Mouse (Mus musculus): ENCODE data around the gene Mtmr11.

Gene Mtmr11

DNA sequence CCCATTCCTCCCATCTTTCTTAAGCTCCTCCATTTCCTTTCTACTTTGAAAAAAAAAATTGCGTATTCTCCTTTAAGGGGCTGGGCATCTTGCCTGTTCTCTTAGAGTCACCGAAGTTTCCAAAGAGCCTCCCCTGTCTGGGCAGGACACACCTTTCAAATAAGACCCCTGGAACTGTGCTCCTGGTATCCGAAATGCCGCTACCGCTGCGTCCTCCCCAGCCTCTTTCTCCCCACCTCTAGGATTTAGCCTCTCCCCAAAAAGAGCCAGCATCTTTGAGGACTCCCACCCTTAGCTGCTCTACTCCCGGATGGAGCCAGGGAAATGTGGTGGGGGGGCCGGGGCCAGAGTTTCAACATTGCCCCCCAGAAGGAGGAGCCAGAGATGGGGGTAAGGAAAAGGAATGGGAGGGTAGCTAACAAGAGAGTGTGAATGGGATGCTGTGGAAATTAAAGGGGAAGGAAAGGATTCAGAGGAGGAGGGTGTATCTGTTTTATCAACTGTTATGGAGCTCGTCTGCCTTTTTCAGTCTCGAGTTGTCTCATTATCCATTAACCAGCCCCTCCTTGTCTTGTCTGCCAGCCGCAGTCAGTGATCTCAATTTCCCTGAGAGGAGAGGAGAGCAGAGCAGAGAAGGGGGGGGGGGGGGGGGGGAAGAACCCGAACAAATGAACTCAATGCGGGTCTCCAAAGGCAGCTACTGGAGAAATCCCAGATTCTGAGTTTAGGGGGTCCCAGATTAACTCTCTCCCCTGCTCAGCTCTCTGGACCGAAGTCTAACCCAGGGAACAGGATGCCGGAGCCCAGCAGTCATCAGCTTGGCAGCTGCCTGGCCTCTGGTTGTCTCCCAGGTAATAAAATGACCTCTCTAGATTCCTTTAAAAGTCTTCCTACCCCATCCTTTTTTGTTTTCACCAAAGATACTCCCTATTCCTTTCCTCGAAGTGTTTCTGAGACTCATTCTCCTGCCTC lies at the start of gene Mtmr11:
Gene Mtmr11 (plus strand): TSS at position 136 of the 972 bp plus-strand sequence.
- in situ Hi-C loops (cut with MboI, MseI): no loop called here

DNA sequence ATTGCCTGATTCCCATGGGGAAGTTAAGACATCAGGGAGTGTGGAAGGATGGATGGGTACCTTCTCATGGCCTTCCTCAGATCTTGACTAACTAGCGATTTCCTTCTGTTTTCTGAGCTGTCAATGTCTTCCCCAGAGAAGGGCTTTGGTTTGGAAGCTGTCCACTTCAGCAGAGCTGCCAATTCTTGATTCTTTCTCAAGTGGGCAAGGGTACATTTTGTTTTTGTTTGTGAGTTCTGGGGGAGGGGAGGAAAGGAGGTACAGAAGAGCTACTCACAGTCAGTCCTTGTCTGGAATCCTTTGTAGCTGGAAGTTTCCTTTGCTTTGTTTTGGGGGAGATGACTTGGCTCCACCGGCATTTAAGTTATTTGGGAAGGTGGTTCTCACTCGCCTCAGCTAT lies 48.6 kb upstream of the Mtmr11 start:
- in situ Hi-C loops (cut with MboI, MseI): no loop called here

DNA sequence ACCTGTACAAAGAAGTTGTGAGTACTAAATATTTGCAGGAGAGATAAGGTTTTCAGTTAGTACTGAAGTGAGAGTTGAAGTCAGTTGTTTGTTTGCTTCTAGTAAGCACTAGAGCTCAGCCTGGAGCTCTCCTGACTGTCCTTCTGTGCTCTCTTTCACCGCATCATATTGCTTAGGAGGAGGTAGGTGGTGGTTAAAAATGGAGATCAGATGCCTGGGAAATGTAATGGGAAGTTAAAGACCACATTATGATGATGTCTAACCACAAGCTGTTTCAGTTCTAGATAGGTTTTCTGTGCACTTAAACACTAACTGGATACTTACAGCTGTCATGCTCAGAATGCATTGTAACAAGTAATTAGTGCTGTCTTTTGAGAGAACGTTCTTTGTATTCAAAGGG lies 43.7 kb upstream of the Mtmr11 start:
- in situ Hi-C loops (cut with MboI, MseI): no loop called here

DNA sequence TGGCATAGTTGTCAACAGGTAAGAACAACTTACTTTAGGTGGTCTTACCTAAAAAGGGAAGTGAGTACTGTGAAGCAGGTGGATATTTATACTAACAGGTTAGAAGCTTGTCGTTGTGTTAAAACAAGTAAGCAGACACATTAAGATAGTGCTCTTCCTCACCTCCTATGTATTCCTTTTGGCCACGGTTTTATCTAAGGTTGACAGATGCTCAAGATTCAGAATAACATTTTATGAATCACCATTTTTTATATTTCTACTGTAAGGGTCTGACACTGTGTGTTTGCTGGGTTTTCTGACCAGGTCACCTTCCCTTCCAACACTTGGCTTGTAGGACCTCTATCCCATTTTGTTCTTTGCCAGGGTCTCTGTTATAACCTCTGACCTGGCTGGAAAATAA lies 43.1 kb upstream of the Mtmr11 start:
- in situ Hi-C loops (cut with MboI, MseI): no loop called here

DNA sequence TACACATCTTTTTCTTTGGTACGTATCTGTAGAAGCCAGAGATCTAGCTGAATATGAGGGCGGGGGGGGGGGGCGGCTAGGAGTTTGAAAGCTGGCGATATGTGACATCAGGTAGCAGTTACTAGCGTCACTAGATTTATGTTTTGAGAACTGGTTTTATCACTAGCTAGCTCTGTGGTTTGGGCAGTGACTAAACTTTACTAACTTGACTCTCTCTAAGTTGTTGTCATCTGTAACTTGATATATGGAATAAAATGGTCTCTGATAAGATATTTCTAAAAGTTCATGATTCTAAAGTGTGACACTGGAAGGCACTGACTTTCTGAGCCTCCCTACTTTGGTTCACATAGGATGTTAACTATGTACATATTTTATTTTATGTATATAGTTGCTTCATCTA lies 37.6 kb upstream of the Mtmr11 start:
- in situ Hi-C loops (cut with MboI, MseI): loop anchor here (5.0 to 10.0 kb wide), 2 partner anchors 61 to 422 kb away; partner anchors contain the start of gene Sv2a

DNA sequence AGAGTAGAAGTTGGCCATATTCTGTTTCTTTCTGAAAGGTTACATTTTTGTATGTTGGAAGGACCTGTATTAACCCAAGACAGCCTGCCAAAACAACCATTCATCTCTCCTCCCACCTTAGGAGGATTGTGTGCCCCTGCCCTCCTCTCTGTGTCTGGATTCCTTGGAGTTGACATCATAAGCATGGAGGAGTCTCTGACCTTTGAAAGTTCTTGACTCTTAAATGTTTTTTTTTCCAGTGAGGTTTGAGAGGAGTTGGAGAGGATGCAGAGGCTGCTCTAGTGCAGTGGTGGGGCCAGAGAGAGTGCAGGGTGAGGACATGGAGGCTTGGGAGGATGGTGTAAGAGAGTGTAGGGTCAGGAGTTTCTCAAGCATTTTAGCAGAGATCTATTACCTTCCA lies 33.7 kb upstream of the Mtmr11 start:
- in situ Hi-C loops (cut with MboI, MseI): loop anchor here (10.0 kb wide), 1 partner anchor 57 kb away; the partner anchor contains the start of gene Sv2a

DNA sequence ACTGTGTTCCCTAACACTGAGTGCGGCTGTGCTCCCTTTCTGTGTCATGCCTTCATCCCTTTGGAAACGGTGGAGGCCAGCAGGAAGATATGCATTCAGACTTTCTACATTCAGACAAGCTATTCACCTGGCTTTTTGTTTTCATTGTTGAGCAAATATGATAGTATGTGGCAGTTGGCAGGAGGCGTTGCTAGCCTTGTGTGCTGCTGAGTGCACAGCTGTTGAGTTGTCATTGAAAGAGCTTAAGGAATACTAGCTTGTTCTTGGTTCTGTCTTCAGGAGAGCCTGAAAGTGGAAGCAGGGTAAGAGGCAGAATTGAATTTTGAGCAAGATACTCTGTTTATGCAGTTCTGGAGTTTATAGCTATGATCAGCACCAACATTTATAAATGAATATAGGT lies 29.3 kb upstream of the Mtmr11 start:
- in situ Hi-C loops (cut with MboI, MseI): no loop called here

DNA sequence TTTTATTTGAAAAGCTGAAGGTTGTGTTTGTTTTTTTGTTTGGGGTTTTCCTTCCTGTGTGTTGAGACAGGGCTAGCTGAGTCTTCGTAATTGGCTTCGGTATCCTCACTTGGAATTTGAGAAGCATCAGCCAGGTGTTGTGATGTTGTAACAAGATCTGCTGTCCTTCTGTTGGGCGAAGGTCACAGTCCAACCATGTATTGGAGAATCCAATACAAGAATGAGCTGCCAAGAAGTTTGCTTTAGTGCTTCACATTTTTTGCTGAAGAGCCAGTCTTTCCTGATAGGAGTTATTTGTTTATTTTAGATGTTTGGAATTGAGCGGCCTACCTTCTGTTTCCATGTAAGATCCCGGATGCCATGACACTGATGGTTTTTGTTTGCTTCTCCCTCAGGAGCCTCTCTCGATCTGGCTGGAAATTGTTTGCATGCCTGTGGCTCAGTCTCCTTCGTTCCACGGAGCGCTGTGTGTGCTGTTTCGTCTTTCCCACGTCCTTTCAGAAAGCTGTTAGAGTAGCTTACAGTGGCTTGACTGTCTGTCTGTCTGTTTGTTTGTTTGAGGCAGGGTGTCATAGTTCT lies 28.4 kb upstream of the Mtmr11 start:
- in situ Hi-C loops (cut with MboI, MseI): no loop called here

DNA sequence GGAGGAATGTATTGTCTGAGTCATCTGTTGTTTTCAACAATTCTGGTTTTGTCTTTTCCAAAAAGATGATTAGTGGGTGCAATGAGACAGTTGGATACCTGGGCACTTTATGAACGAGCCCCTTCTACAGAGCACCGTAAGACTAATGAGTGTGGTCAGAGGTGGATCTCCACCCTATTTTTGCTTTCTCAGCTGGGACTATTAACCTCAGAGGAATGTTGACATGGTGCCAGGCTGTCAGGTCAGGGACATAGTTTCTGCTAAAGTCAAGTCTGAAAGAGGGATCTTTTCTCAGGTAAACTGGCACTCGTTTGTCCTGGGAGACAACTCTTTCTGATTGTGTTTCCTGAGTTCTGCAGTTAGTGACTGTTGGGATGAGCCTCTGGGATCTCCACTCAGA lies 26.8 kb upstream of the Mtmr11 start:
- in situ Hi-C loops (cut with MboI, MseI): no loop called here

DNA sequence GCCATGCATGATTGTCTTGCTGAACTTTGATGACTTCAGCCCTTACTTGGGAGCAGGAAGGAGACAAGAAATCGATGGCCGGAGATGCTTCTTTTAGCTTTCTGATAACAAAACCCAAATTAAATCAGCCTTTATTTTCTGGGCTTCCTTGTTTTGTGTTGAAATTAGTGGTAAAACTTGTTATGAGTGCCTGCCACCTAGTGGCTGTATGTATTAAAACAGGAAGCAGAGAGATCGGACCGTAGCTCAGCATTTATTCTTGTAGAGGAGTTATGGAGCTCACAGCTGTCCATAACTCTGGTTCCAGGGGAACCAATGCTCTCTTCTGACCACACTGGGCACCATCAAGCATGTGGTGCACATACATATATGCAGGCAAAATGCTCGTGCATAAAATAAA lies 13.9 kb upstream of the Mtmr11 start:
- in situ Hi-C loops (cut with MboI, MseI): no loop called here

DNA sequence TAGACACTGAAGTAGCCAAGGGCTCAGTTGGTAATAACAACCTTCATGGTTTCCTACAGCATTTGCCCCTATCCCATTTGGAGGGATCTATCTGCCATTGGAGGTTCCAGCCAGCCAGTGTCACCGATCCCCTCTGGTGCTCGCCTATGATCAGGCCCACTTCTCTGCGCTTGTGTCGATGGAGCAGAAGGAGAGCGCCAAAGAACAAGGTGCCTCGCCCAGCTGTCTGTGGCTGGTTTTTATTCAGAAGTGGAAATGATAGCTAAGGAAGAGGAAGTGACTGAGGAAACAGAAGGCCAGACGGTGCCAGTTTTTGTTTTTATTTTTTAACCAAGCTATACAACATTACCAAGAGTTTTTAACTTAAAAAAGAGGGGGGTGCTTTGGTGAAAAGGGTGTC lies 10.0 kb upstream of the Mtmr11 start:
- in situ Hi-C loops (cut with MboI, MseI): no loop called here

DNA sequence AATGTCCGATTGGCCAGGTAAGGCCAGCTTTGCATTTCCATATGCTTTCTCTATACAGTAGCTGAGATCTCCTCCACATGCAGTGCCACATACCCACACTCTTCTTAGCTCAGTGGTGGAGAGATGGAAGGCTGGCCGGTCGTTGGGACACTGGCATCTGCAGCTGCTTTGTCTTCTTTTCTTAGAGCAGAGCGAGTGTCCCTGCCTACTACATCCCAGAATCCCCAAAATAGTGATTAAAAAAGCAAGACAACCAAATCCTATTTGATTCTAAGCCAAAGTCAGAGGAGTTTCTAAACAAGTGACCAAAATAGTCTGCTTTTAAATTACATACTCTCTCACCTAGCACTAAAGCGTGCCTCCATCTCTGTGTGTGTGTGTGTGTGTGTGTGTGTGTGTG lies 9.2 kb upstream of the Mtmr11 start:
- in situ Hi-C loops (cut with MboI, MseI): no loop called here

DNA sequence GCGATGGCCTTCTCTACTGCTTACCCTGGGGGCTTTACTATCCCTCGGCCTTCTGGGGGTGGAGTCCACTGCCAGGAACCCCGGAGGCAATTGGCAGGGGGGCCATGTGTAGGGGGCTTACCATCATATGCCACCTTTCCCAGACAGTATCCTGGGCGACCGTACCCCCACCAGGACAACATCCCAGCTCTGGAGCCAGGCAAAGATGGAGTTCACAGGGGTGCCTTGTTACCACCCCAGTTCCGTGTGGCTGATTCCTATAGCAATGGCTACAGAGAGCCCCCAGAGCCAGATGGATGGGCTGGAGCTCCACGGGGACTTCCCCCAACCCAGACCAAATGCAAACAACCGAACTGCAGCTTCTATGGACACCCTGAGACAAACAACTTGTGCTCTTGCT lies 6.3 kb upstream of the Mtmr11 start:
- in situ Hi-C loops (cut with MboI, MseI): no loop called here

DNA sequence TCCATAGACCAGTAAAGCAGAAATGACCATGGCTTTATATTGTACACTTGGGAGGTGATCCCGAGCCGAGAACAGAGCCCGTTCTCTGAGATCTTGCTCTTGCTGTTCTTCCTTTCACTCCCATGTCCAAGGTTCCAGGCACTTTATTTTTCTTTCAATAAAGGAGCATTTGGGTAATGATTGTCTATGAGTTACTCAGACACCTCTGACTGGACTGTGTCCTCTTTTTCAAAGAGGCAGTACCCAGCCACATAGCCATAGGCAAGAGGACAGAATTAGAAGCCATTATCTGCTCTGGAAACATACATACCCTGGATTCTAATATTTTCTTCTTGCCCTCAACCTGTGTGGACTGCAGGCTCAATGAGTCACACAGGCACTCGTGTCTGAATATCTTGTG lies 2.0 kb upstream of the Mtmr11 start:
- in situ Hi-C loops (cut with MboI, MseI): no loop called here

DNA sequence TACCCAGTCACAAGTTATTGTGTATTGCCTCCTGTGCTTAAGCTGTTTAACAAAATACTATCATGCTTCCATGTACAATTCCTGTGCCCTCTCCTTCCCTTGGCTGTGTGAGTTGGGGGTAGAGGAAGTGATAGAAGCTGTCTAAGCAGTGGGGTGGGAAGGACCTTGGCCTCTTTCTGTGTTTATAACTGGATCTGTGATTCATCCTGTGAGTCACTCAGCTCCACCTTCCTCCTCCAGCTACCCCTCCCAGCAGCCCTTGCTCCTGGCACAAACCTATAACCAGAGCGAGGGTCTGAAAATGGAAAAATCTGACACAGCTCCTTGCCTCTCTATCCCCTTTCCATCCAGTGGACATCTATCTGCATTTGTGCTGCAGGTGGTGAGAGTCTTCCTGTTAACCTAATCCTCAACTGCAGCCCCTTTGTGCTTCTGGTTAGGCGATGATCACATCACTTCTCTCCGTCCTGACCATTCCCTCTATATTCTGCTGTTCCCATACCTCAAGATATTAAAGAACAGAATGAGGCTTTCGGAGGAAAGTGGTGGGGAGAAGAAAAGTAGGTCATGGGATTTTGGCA lies 1.5 kb upstream of the Mtmr11 start:
- in situ Hi-C loops (cut with MboI, MseI): no loop called here

DNA sequence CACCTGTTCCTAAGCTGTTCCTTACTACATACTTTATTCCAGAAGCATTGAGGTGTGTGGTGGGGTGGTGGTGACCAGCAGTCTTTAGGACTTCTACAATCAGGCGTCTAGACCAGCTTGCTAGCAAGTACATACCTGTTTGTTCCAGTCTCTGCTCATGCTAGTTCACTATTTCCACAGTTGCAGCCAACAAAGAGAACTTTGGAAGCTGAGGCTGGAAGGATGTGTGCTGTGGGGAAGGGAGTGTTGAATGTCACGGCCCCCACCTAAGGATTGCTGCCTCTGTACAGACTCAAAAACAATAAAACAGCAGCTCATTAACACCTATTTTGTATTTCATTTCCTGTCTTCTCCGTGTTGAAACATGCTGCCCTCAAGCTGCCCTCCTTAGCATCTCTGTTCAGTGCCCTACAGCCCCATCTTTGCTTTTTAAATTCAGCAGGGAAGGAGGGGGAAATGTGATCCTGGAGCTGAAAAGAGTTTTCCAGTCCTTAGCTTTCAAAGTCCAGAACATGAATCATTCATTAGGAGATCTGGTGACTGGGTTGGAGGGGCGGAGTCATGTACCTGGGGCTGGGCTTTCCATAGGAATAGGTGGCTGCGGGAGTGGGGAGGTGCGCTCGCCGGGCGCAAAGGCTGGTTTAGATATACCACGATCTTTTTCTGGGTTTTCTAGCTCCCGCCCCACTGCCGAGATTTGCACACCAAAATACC lies 844 bp upstream of the Mtmr11 start:
- in situ Hi-C loops (cut with MboI, MseI): no loop called here

DNA sequence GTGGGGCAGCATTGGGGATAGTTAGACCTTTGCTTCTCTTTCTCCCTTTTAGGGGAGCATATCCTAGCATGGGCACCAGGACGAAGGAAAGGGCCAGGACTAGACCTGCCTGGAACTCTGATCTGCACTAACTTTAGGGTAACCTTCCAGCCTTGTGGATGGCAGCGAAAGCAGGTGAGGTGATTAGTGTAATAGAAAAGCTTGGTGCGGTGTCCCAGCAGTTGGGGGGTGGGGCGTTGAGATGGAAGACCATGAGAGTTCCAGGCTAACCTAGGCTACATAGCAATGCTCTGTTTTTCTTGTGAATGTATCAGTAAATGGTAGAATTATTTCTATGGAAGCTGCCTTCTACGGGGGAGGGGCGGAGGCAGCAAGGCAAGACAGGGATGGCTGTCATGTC lies 1.2 kb downstream of the Mtmr11 start:
- in situ Hi-C loops (cut with MboI, MseI): no loop called here

DNA sequence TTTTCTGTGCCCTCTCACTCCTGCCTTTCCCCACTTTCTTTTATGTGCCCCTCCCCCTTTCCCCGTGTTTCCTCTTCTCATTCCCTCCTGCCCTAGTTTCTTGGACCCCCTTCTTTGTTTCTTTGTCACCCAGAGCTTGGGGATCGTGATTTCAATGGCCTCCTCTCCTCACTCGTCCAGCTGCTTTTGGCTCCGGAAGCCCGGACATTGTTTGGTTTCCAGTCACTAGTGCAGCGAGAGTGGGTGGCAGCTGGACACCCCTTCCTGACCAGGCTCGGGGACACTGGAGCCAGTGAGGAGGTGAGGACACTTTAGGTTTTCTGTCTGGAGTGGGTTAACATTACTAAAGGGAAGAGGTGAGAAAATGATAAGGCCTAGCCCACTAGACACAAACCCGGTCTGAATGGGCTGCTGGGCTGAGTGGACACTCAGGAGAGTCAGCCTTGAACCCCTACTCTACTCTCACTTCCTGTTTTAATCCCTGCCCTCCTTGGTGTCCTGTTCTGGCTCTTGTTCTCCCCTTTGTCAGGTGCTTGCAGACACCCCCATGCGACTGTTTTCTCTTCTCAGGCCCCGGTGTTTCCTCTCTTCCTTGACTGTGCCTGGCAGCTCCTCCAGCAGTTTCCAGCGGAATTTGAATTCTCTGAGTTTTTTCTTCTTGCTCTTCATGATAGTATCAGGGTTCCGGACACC lies 6.8 kb downstream of the Mtmr11 start:
- in situ Hi-C loops (cut with MboI, MseI): no loop called here

DNA sequence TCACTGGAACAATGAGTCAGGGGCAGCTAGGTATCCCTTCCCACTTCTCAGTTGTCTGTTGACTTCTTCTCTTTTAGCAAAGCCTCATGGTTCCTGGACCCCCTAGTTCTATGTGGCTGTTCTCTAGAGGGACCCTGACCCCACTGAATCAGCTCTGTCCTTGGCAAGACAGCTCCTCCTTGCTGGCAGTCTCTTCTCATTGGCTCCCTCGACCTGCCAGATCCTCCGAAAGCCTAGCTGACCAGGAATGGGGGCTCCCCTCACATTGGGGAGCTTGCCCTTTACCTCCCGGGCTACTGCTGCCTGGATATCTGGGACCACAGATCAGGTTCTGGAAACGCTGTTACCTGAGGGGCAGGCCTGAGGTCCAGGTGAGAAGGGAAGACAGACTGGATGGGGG lies 8.5 kb downstream of the Mtmr11 start:
- in situ Hi-C loops (cut with MboI, MseI): no loop called here

DNA sequence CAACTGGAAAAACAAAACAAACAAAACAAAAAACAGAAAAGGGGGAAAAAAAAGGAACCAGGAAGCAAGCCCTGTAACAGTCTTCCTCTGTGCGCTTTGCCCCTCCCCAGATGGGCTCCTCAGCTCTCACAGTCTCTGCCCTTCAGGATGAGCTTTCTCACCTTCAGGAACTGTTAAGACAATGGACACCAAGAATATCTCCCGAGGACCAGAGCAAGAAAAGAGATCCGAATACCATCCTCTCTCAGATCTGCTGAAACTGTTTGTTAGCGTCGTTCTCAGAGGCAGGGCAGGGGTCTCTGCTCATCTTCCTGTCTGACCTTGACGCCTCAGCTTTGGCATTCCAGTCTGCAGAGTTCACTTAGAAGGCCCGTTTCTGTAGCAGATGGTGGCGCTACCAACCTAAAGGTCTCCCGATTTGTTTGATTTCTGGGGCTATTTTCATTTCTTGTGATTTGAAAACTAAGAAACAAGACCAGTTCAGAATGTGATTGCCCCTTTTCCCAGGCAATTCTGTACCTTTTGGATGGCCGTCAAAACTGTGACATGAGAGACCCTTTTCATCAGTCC lies 9.3 kb downstream of the Mtmr11 start:
- in situ Hi-C loops (cut with MboI, MseI): no loop called here

DNA sequence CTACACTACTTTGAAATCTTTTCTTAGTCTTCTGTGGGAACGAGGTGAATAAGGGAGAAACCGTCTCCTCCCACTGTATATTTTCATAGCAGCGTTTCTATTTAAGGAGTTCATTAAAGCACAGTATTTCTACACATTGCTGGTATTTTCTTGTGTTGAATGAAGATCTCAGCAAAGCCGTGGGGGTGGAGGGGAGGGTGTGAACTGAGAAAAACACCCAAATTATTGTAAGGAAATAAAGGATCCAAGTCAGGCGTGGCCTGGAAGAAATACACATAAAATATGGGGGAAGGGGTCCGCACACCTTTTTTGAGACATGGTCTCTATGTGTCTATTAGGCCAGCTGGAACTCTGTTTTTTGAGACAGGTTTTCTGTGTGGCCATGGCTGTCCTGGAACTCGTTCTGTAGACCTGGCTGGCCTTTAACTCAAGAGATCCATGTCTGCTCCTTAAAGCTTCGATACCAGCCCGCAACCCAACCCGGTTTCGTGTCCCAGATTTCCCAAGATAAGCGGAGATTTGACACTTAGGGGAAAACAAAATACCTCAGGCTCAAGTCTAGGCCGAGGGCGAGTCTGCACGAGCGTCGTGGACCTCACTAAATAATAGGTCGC lies 9.9 kb downstream of the Mtmr11 start:
- in situ Hi-C loops (cut with MboI, MseI): no loop called here

Measured in regulatory T cell (primary cell).